Mouse (Mus musculus): ENCODE results near the gene Tgm7.

Tgm7 gene

GRCm38 (mm10) chr2:121069506-121069905 is 40.1 kb downstream of the Tgm7 start:
- no peak for DNase-seq

DNA sequence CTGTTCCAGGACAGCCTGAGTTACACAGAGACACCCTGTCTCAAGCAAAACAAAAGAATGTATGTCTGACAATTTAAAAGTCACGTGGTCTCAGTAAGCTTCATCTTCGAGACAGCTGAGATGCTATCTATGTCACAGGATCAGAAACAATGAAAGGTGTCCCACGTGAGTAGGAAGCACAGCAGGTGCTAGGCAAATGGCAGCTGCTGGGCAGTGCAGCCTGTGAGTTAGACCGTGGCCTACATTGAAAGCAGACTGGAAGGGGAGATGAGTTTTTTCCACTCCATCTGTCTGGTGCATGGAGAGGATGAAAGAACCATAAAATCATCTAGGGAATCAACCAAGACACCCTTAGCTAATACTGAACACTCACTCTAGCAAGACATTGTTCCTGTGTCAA is 42.5 kb downstream of the Tgm7 start:
- DNase-seq, result no peak

- DNase-seq, result no peak
Observed at GRCm38 (mm10) chr2:121061315-121061714, 48.3 kb downstream of the Tgm7 start.

DNA sequence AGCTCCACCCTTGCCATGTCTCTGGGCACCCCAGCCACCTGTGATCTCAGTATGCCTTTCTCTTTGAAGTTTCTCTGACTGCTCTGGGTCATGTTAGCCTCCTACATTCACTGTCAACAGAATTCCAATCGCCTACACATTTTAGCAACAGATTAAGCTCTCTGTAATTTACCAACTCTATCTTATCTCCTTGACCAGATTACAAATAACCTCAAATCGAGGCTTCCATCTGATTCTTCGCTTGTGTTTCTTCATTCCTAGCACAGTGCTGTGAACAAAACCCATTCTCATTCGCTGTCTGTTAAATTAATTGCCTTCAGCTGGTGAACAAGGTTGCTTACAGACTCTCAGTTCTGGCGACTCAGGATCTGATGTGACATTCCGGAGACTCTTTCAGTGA is 51.6 kb downstream of the Tgm7 start:
- DNase-seq, result no peak

GRCm38 (mm10) chr2:121055915-121056314 is 53.7 kb downstream of the Tgm7 start:
- no peak for DNase-seq

GRCm38 (mm10) chr2:121054060-121054459 is 55.5 kb downstream of the Tgm7 start:
- no peak for DNase-seq

GRCm38 (mm10) chr2:121052176-121052575 is 57.4 kb downstream of the Tgm7 start:
- no peak for DNase-seq

DNA sequence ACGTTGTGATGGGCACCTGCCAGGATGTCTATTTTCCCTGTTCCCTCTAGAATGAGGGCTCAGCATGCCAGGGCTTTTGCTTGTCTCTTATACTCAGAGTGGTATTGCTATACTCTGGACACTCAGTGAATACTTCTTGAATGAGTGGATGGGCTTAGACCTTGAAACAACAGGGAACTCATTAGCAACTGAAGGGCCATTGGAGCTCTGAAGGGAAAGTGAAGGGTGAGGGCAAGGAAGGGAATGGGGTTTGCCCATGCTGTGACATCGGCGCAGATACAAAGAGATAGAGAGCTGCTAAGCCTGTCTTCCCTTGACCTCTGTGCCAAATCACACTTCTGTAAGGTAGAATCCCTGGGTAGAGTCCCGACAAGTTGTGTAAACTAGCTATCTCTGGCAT is 63.9 kb downstream of the Tgm7 start:
- no peak for DNase-seq
